Mouse (Mus musculus) bone marrow, adult 2 months (tissue): ENCODE data around the gene Golga2.

Experiments
- CTCF ChIP-seq: fragments of 200-500 bp; IDR thresholded peaks from 2 replicates; pipeline ENCODE4 v1.5.1; 2011; ENCODE audit warnings: low read length, control low read depth; ENCODE audit not compliant: control insufficient read depth, insufficient read depth
- POLR2A ChIP-seq: fragments of 200-500 bp; IDR thresholded peaks from 2 replicates; pipeline ENCODE4 v1.6.1; 2011; ENCODE audit warnings: low read depth, mild to moderate bottlenecking, control low read depth, low read length, borderline replicate concordance; ENCODE audit not compliant: control insufficient read depth

DNA sequence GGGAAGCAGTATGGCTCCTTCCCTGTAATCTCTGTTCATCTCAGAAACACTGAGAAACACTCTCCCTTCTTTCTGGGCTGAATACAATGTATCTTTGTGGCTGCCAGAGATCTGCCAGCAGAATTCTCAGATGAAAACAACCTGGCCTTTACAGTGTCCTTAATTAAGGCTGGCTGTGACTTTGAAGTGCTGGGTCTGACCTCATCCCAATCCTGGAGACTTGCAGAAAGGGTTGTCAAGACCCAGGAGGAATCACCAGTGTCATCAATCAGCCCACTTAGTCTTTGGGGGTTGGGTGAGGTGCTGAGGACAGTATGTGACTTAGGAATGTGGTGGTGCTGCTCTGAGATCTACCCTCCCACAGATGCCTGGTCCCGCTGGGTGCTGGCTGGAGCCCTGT lies 33.8 kb upstream of the Golga2 start:
- TF ChIP-seq POLR2A (no peak), CTCF (no peak)
